Mouse (Mus musculus): Measurements from ENCODE around the gene Slc25a21.

- no peak for TF ChIP-seq POLR2A (IDR thresholded peaks at IDR 0.05; ENCODE audit: low read depth, low read length)
- no peak for TF ChIP-seq CTCF (IDR thresholded peaks at IDR 0.05; ENCODE audit: extremely low read depth, insufficient read length, insufficient replicate concordance, low read depth, low read length)
Observed at GRCm38 (mm10) chr12:57233386-57233785, 36.1 kb upstream of the Slc25a21 start.
